Mouse (Mus musculus): ENCODE measurements around the gene Bud23.
A peak's percentile ranks its signal among the peaks of the same experiment; 100 is the strongest.
"Not testable (repeated sequence)": the region's sequence is repeated elsewhere in the genome, so short reads cannot be mapped to it uniquely, and the experiment has no call there.

Bud23 gene

DNA sequence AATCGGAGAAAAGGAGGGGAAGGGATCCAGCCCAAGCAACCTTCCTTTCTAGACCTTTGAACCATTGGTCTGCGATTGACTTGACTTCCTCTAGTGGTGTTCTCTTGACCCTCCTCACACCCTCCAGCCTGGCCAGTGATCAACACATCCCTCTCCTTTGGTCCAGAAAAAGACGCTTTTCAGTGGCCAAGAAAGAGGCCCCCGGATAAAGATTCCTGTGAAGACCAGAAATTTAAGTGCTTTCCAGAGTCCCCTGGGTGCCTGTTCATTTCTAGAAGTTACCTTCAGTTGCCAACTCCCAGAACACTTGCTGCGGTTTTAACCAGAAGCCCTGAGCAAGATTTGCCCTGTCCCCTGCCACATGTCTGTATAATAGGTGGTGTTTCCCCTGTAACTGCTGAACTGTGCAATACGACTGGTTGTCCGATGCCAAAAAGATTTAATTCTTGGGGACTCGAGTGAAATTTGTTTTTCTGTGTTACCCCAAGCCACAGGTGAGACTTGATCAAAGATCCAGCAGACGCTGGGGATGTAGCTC lies at the start of gene Bud23:
TSS of gene Bud23 (minus strand) at position 51 of the 538 bp plus-strand sequence.
- DNase-seq (ENCODE audit: low spot score in 2 of 2): not testable (repeated sequence)

DNA sequence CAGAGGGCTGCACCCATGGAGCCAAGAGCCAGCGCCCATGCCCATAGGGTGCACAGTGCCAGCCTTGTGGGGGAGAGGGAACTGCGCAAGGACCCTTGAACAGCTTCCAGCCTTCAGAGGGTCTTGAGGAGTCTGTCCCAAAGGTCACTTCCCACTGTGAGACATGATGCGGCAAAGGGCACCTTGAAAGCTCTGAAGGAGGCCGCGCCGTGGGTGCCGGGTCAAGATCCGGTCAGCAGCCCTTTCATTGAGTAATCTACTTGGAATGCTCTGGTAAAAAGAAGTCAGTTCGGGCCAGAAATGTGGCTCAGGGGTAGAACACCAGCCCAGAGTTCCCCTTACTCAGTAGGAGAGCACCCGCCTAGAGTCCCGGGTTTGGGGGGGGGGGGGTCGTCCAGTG lies 49.0 kb upstream of the Bud23 start:
- DNase-seq (ENCODE audit: low spot score in 2 of 2): no peak

GRCm38 (mm10) chr5:135109976-135110375 lies 45.2 kb upstream of the Bud23 start:
- no peak for DNase-seq (ENCODE audit: low spot score in 2 of 2)

GRCm38 (mm10) chr5:135109426-135109825 lies 44.7 kb upstream of the Bud23 start:
- DNase-seq (ENCODE audit: low spot score in 2 of 2): no peak

DNA sequence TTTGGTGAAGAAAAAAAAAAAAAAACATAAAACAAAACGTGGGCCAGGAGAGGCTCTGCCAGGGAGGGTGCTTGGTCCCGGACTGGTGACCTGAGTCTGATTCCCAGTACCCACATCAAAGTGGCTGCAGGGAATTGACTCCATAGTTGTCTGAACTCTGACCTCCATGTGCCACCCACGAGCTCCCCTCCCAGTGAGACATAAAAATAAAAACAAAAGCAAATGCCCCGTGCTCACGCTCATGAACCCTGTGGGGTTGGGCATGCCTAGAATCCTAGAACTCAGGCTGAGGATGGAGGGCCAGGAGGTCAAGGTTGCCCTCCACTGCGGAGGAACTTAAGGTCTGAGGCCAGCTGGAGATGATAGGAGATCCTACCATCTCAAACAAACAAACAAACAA lies 44.3 kb upstream of the Bud23 start:
- no peak for DNase-seq (ENCODE audit: low spot score in 2 of 2)

DNA sequence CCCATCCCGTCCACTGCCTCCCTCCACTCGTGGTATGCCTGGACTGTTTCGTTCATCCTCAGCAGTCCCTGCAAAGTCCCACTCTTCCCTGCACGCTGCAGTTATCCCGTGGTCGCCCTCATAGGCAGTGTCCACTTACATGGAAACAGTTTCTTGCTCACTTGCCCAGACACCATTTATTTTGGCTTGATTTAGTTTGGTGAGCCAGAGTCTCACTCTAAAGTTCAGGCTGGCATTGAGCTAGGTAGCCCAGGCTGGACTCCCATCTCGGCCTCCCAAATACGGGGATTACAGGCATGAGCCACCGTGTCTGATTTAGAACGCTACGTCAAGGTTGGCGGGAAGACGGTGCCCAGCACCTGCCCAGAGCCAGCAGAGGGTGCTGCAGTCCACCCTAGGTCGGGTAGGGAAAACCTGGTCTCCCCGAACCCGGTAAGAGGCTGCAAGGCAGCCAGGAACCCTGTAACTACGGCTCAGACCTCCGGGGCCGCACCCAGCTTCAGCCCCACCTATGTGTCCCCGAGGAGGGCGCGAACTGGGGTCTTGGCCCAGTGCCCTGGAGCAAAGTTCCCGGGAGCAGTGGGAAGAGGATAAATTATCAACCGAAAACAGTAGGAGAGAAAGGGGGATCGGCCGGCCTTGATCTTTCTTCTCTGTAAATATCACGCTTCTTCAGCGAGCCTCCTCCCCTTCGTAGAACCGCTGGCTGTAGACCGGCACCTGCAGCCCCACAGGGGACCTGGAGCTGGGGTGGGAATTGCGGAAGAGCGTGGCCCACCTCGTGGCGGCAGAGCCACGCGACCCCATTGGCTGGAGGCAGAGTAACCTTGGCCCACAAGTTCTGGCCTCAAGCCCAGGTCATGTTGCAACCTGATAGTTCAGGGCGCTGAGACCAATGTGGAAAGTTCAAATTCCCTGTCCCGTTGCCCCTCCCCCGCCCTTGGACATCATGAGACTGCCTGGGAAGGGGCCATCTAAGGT lies 43.1 kb upstream of the Bud23 start:
- DNase-seq (ENCODE audit: low spot score in 2 of 2): peak in 1 of 2 experiments; percentile 11

- DNase-seq (ENCODE audit: low spot score in 2 of 2): peak; percentile 68 to 69
Measured at GRCm38 (mm10) chr5:135106758-135107256, 42.0 kb upstream of the Bud23 start.

DNA sequence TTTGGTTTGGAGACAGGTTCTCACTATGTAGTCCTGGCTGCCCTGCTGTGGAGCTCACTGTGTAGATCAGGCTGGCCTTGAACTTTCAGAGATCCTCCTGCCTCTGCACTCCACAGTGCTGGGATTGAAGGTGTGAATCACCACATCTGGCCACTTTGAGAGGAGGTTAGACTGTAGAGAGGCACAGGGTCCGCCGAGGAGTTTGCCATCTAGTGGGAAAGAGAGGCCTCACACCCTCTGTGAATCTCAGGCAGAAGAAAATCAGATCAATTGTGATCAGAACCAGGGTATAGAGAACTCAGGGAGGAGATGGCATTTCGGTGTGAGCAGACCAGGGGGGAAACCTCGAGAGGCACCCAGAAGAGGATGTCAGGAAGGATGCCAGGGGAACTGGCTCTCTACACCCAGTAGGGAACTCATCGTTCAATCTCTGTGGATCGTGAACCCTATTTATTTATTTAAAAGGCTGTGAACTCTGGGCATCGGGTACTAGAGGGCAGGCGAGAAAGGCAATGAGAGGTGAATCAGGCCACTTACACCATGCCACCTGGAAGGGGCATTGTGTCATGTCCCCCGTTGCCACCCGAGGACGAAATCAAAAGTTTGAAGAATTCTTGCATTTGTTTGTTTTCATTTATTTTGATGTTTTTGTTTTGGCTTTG lies 39.4 kb upstream of the Bud23 start:
- no peak for DNase-seq (ENCODE audit: low spot score in 2 of 2)

DNA sequence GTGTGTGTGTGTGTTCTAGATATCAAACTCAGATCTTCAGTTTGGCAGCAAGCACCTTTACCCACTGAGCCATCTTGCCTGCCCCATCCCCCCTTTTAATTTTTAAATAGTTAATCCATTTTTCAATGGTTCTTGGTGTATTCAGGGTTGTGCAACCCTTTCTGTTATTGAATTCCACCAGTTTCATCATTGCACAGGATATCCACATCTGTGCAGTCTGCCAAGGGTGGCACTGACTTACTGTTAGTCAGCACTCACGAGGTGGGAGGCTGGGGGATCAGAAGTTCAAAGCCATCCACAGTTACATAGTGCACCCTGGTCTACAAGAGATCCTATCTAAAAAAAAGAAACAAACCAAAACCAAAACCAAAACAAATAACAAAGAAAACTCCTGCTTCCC lies 36.2 kb upstream of the Bud23 start:
- DNase-seq (ENCODE audit: low spot score in 2 of 2): no peak

GRCm38 (mm10) chr5:135089653-135090052 lies 24.9 kb upstream of the Bud23 start, which contains the start of gene Mlxipl:
Mlxipl (plus strand) TSS chr5:135089890.
- DNase-seq (ENCODE audit: low spot score in 2 of 2): no peak

- no peak for DNase-seq (ENCODE audit: low spot score in 2 of 2)
Measured at GRCm38 (mm10) chr5:135086871-135087270, 22.1 kb upstream of the Bud23 start.

- DNase-seq (ENCODE audit: low spot score in 2 of 2): no peak
Measured at GRCm38 (mm10) chr5:135080539-135080938, 15.8 kb upstream of the Bud23 start.

DNA sequence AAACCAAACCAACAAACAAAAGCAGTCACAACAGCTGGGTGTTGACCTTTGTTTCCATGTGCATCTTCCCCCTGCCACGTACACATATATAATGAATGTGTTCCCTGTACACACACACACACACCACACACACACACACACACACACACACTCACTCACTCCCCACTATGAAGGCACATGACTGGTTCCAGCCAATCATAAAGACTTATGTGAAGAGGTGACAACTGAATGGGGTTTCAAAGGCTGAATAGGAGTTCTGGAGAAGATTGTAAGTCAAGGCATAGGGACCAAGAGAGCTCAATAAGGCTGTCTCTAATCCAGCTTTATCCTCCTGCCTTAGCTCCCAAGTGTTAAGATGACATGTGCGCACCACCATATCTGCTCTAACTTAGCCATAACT lies 14.8 kb upstream of the Bud23 start:
- no peak for DNase-seq (ENCODE audit: low spot score in 2 of 2)

GRCm38 (mm10) chr5:135078482-135078810 lies 13.7 kb upstream of the Bud23 start:
- peak in 1 of 2 experiments; percentile 45 for DNase-seq (ENCODE audit: low spot score in 2 of 2)

- peak; percentile 76 to 92 for DNase-seq (ENCODE audit: low spot score in 2 of 2)
Measured at GRCm38 (mm10) chr5:135077564-135078481, 13.1 kb upstream of the Bud23 start, which contains the start of gene Vps37d. Vps37d (minus strand) TSS chr5:135078266.

GRCm38 (mm10) chr5:135076931-135077505 lies 12.3 kb upstream of the Bud23 start:
- no peak for DNase-seq (ENCODE audit: low spot score in 2 of 2)

- no peak for DNase-seq (ENCODE audit: low spot score in 2 of 2)
Measured at GRCm38 (mm10) chr5:135076368-135076767, 11.6 kb upstream of the Bud23 start.

GRCm38 (mm10) chr5:135075655-135076054 lies 10.9 kb upstream of the Bud23 start:
- no peak for DNase-seq (ENCODE audit: low spot score in 2 of 2)

- DNase-seq (ENCODE audit: low spot score in 2 of 2): no peak
Measured at GRCm38 (mm10) chr5:135073349-135074150, 8.8 kb upstream of the Bud23 start.

GRCm38 (mm10) chr5:135072720-135073119 lies 8.0 kb upstream of the Bud23 start:
- DNase-seq (ENCODE audit: low spot score in 2 of 2): no peak

All from frontal cortex, postnatal 10 days (tissue).